Mouse (Mus musculus): ENCODE results near the gene Fam114a1. TPM values are rescaled to one million over a fixed set of nuclear protein-coding genes. Genes with fewer than 3 reads are reported as not detected.

The Fam114a1 gene
- polyA plus RNA-seq (2017; shearing (Covaris generic)), result 1 to 10 TPM; 2.3 to 4.9 TPM

- peak; percentile 56 for ATAC-seq
Measured at GRCm38 (mm10) chr5:64969861-64970771, at the start of gene Fam114a1. Fam114a1 (plus strand) TSS chr5:64970071.

GRCm38 (mm10) chr5:64922891-64923381 is 46.9 kb upstream of the Fam114a1 start:
- ATAC-seq, result peak; percentile 75

DNA sequence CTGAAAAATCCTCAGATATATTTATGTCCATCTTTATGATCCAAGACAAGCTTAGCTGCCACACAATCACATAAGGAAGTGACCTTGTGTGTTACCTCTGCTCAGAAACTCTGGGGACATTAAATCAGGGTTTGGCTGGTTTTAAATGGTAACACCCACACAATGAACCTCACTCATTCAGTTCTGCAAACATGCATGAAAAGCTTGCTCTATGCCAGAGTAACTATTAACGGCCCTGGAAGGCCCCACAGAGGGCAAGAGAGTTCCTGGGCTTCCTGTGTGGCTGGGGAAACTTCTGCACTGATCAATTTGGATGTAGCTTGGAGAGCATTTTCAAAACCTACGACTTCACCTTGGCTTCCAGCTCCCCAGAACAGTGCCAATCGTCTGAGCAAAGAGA is 37.7 kb upstream of the Fam114a1 start:
- peak; percentile 19 for ATAC-seq

GRCm38 (mm10) chr5:64932775-64933174 is 37.1 kb upstream of the Fam114a1 start:
- ATAC-seq, result peak; percentile 40

GRCm38 (mm10) chr5:64951486-64951885 is 18.4 kb upstream of the Fam114a1 start:
- no peak for ATAC-seq

DNA sequence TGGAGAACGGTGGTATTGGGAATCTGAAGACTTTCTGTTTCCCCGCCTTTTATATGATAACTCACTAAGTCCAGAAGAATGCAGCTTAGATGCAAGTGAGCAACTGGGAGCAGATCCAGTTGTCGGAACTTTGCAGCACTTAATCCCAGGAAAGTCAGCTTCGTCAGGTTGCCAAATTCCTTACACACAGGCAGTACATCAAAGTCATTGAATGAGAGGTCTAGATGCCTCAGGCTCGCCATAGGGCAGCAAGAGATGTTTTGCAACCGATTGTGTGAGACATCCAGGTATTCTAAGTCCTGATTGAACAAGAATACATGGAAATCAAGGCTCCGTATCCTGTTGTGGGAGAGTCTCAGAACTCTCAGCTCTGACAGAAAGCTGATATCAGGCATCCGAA is 14.9 kb upstream of the Fam114a1 start:
- ATAC-seq, result no peak

GRCm38 (mm10) chr5:64958991-64959842 is 10.7 kb upstream of the Fam114a1 start:
- ATAC-seq, result peak; percentile 61

GRCm38 (mm10) chr5:64959843-64960230 is 10.0 kb upstream of the Fam114a1 start, which contains the start of gene Tlr6:
Tlr6 (minus strand) TSS chr5:64960097.
- ATAC-seq, result peak; percentile 7

GRCm38 (mm10) chr5:64960857-64961391 is 8.9 kb upstream of the Fam114a1 start:
- peak; percentile 65 for ATAC-seq

DNA sequence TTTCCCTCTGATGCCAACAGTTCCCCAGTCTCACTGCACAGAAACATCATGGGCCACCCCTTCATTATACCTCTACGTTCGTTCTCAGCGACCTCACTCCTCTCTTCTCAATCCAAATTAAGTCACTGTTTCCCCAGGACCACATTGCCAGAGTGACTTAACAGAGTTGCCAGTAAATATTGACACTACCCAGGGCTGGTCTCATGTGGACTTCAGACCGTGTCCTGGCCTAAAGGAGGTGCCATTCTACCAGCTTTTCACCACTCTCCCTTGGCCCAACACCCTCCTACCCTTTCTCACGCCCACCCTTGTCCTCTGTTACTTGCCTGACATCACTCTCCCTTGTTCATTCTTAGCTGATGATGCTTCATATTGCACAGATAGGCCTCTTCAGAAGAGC is 6.6 kb upstream of the Fam114a1 start:
- no peak for ATAC-seq

- ATAC-seq, result no peak
Measured at GRCm38 (mm10) chr5:64963735-64964134, 6.1 kb upstream of the Fam114a1 start.

DNA sequence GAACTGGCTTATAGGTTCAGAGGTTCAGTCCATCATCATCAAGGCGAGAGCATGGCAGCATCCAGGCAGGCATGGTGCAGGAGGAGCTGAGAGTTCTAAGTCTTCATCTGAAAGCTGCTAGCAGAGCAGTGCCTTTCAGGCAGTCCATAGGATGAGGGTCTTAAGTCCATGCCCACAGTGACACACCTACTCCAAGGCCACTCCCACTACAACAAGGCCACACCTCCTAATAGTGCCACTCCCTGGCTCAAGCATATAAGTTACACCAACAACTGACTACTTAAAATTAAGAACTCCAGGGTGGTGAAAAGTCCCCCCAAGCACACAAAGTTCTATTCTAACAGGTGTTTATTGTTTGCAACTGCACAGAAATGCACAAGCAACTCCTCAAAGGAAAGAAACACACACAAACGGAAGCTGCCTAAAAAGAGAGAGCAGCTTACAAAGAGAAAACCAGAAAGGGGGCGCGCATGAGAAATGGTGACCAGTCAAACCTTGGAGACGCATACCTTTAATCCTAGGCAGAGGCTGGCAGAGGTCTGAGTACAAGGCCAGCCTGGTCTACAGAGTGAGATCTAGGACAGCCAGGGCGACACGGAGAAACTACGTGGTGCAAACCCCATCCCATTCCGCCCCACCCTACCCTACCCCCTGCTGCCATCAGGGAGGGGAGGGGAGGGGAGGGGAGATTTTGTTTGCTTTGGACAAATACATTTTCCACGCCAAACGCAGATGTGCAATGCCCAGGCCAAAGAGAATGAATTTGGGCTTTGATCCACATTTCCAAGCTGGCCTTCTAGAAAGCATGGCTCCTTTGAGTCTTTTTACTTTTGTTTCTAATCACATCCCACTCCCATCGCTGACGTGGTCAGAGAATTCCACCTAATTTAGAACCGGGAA is 660 bp upstream of the Fam114a1 start:
- ATAC-seq, result peak; percentile 54

DNA sequence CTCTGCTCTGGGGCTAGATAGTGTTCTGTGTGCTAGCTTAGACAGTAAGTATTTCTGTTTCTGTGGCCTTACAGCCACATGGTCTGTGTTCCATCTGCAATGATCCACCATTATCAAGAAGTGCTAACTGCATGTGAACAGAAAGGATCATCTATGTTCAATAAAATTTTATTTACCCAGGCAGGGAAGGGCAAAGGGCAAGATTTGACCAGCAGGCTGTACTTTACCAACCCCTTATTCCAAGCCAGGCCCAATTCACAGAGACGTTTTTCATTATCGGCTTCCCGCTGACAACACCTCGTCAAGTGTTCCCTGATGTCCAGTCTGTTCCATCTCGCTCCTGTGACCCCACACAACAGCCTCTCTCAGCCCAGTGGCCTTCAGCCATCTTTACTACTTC is 5.2 kb downstream of the Fam114a1 start:
- no peak for ATAC-seq

- no peak for ATAC-seq
Measured at GRCm38 (mm10) chr5:64977128-64977527, 7.3 kb downstream of the Fam114a1 start.

DNA sequence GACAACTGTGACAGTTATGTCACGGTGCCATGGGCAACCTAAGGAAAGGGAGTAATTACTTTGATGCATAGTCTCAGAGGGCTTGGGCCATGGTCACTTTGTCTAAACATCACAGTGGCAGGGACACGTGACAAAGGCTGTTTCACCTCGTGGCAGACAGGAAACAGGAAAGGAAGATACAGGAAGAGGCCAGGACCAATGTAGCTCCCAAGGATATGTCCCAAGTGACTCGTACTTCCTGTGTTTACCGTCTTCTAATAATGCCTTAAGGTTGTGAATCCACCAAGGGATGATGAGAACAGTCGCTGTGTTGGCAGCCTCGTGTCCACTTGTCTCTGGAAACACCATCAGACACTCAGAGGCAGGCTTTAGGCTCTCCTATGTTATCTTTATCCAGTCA is 16.1 kb downstream of the Fam114a1 start:
- no peak for ATAC-seq

DNA sequence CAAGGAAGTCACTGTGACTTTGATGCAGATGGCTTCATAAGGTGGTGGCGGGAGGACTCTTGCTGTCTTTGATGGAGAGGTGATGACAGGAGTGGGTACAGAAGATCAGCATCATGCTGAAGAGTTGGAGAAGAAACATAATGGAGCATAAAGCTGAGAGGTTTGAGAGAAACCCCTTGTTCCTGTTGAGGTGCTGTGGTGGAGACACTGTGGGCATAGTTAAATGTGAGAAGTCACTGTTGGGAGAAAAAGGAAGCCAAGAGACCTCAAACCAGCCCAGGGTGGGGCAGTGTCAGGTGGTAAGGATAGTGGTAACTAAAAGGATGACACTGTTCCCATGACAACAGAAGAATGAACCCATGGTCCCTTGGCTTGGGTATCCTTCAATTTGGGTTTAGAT is 20.1 kb downstream of the Fam114a1 start:
- ATAC-seq, result peak; percentile 23

- peak; percentile 20 for ATAC-seq
Measured at GRCm38 (mm10) chr5:64992540-64992939, 22.7 kb downstream of the Fam114a1 start.

DNA sequence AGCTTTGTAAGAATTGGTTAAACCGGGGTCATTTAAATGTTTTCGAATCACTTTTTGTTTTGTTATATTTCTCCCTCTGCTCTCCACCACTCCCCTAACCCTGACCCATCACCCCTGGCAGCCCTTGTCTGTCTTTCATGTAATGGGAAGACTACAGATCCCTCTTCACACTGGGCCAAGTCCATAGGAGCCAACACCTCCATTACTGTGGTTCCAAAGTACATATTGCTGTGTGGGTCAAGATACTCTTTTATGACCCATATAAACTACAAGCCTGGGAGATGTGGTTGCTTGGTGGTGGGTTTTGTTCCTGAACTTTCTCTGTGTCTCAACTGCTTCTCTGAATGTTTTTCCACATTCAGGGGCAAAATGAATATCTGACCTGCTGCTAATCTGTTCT is 25.5 kb downstream of the Fam114a1 start:
- no peak for ATAC-seq

- ATAC-seq, result peak; percentile 75
Measured at GRCm38 (mm10) chr5:65002940-65003824, 33.3 kb downstream of the Fam114a1 start.

GRCm38 (mm10) chr5:65003946-65004535 is 34.2 kb downstream of the Fam114a1 start:
- ATAC-seq, result no peak

Measured in CD4-positive, CD25-positive, alpha-beta regulatory T cell, adult 4 months (primary cell).